Mouse (Mus musculus): ENCODE data around the gene Fndc7. TPM values are rescaled to one million over a fixed set of nuclear protein-coding genes. Genes with fewer than 3 reads are reported as not detected.

The Fndc7 gene
- polyA plus RNA-seq (2017; shearing (Covaris generic)), result 1.2 TPM

DNA sequence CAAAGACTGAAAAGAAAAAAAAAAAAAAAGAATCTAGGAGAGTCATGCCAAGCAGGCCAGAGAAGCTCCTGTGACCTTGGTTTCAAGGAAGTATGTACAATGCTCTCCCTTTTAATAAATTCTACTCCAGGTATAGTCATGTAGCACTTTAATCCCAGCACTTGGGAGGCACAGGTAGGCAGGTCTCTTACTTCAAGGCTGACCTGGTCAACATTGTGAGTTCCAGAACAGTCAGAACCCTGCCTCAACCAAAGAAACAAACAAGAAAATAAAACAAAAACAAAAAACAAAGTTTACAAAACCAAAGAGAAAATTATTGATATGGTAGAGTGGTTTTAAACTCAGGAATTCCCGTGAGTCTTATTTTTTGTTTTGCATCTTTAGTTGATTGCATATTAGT is at the start of gene Fndc7:
TSS of gene Fndc7 (minus strand) at position 101 of the 400 bp plus-strand sequence.

DNA sequence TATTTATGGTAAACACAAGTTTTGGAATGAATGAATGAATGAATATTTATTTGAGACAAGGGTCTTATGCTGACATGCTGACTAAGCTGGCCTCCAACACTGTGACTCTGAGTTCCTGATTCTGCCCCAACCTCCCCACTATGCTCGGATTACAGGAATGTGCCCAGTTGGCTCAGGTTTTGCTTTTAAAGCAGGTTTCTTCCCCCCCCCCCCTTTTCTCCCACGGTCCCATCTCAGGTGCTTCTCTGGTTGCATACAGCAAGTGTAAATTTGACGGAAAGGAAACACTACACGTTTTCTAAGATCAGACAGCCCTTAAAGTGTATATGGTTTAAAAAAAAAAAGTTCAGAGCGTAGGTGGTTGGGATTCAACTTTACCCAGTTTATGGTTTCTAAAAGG is 49.8 kb upstream of the Fndc7 start, which contains the start of gene Henmt1:
TSS of gene Henmt1 (plus strand) at position 301 of the 400 bp plus-strand sequence.

DNA sequence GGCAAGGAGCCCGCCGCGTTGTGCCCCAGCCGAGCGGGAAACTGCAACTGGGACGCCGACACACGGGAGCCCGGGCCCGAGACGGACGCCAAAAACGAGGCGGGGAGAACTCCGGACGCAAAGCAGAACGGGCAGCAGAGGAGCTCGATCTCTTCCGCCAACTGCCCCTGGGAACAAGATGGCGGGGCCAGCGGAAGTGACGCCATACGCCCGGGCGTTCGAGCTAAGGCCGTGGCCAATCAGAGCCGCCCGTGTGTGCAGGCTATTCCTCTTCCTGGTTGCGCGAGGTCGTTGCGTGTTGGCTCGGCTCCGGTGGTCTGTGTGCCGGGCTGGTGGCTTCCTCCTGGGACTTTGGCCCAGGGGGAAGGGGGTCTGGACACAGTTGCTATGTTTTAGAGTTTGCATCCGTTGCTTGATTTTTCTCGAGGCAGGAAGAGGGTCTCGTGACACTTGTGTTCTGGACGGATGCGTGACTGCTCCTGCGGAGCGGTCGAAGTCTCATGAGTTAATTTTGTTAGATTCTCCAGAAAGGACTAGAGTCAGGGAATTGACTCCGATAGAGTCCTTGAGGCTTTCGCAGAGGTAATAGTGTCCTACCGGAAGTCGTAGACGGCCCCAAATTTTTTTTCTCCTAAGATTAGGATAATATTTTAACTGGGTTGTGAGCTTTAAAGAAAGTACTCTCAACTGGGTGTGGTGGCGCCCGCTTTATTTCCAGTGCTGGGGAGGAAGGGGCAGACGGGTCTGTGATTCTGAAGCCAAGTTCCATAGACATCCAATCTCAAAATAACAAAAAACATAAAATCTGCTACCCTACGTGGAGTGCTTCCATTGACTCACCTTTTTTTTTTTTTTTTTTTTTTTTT is 22.0 kb upstream of the Fndc7 start, which contains the start of gene Prpf38b:
TSS of gene Prpf38b (minus strand) at position 180 of the 866 bp plus-strand sequence.

GRCm38 (mm10) chr3:108840000-108840715 is 49.6 kb downstream of the Fndc7 start, which contains the start of gene Stxbp3:
TSS of gene Stxbp3 (minus strand) at chr3:108840526.

Other genes with a start within 250 kb of the Fndc7 start
- gene Clcc1, start 236.1 kb downstream of the Fndc7 start, polyA plus RNA-seq (2017; shearing (Covaris generic)), result 37.3 TPM
- 10.5 TPM for gene Gpsm2, start 167.7 kb downstream of the Fndc7 start, polyA plus RNA-seq (2017; shearing (Covaris generic))
- not detected for gene Aknad1, start 150.3 kb downstream of the Fndc7 start, polyA plus RNA-seq (2017; shearing (Covaris generic))
- 46.0 TPM for gene Stxbp3, start 49.5 kb downstream of the Fndc7 start, polyA plus RNA-seq (2017; shearing (Covaris generic))
- gene Prpf38b, start 21.7 kb upstream of the Fndc7 start, polyA plus RNA-seq (2017; shearing (Covaris generic)), result 179 TPM
- gene Henmt1, start 49.9 kb upstream of the Fndc7 start, polyA plus RNA-seq (2017; shearing (Covaris generic)), result not detected
- not detected for gene Gm9857, start 50.4 kb upstream of the Fndc7 start, polyA plus RNA-seq (2017; shearing (Covaris generic))
- 6.8 TPM for gene Fam102b, start 137.6 kb upstream of the Fndc7 start, polyA plus RNA-seq (2017; shearing (Covaris generic))
- not detected for gene Slc25a54, start 190.5 kb upstream of the Fndc7 start, polyA plus RNA-seq (2017; shearing (Covaris generic))
- gene Slc25a24, start 233.1 kb upstream of the Fndc7 start, polyA plus RNA-seq (2017; shearing (Covaris generic)), result 27.2 TPM

Measured in effector memory CD4-positive, alpha-beta T cell, adult 7 months (primary cell).